Mouse (Mus musculus) cortical plate, adult 2 months (tissue): Measurements from ENCODE around the gene Dusp28. TPM values are rescaled to one million over a fixed set of nuclear protein-coding genes. Genes with fewer than 3 reads are reported as not detected.

ENCODE experiments used
- H3K27ac ChIP-seq: fragments of 200-500 bp; 2 replicates; pipeline ENCODE4 v1.5.1; 2012; ENCODE audit warnings: low read length, control low read depth, inconsistent platforms; ENCODE audit not compliant: insufficient read depth
- H3K4me1 ChIP-seq: fragments of 200-500 bp; 2 replicates; pipeline ENCODE4 v1.6.1; 2011; ENCODE audit warnings: low read length; ENCODE audit not compliant: control insufficient read depth, insufficient read depth
- H3K4me3 ChIP-seq: fragments of 200-500 bp; 2 replicates; pipeline ENCODE4 v1.5.1; 2011; ENCODE audit warnings: mild to moderate bottlenecking, low read length, control low read depth; ENCODE audit not compliant: insufficient read depth
- CTCF ChIP-seq: fragments of 200-500 bp; IDR thresholded peaks from 2 replicates; pipeline ENCODE4 v1.5.1; 2011; ENCODE audit warnings: mild to moderate bottlenecking, control low read depth, low read length; ENCODE audit not compliant: insufficient read depth; ENCODE audit errors: extremely low read depth
- POLR2A ChIP-seq: fragments of 200-500 bp; IDR thresholded peaks from 2 replicates; pipeline ENCODE4 v1.6.1; 2011; ENCODE audit warnings: mild to moderate bottlenecking, low read length, control low read depth; ENCODE audit not compliant: insufficient read depth; ENCODE audit errors: extremely low read depth
- polyA plus RNA-seq: library from polyadenylated mRNA; depleted of rRNA; stranded (reverse); fragments of >200 nt; gene quantifications from 2 replicates; pipeline ENCODE4 v1.2.3, GENCODE M21; 2012

The Dusp28 gene
- polyA plus RNA-seq, 1 experiment, result 55.3 TPM

DNA sequence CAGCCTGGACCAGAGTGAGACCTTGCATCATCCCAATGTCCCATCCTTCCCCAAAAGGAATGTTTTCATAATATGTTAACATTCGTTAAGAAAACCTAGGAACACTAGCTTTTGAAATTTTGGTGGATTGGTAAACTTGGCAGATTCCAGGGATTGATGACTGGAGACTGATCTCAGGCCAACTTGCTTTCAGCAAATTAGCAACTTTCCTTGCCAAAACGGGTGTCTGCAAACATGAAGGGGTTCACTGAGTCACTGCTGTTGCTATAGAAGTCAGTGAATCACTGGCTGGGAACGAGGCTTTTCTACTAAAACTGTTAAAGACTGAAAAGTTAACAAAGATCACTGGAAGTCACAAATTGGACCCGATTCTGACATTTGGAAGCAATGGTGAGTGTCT, 3.2 kb upstream of the Dusp28 start:
- Histone ChIP-seq H3K27ac (no peak overlapping the region), H3K4me1 (peaks cover 2% of the 10 kb centered on the region; the same call in 1 of the 2 replicates), H3K4me3 (no peak overlapping the region)
- no peak for TF ChIP-seq CTCF
- no peak for TF ChIP-seq POLR2A

- TF ChIP-seq CTCF, result no peak
- no peak for TF ChIP-seq POLR2A
- no peak overlapping the region for H3K27ac ChIP-seq
- peaks cover 4% of the 10 kb centered on the region; the same call in 1 of the 2 replicates for H3K4me1 ChIP-seq
- H3K4me3 ChIP-seq, result no peak overlapping the region
Measured at GRCm38 (mm10) chr1:92905703-92906310, 974 bp upstream of the Dusp28 start.

- peak overlapping the region; percentile 57 for H3K4me3 ChIP-seq
- peak overlapping the region; percentile 41; the same call in 1 of the 2 replicates for H3K27ac ChIP-seq
- peaks cover 9% of the 10 kb centered on the region; the same call in 1 of the 2 replicates for H3K4me1 ChIP-seq
- TF ChIP-seq CTCF (no peak), POLR2A (no peak)
Measured at GRCm38 (mm10) chr1:92907632-92908360, 1.0 kb downstream of the Dusp28 start.

DNA sequence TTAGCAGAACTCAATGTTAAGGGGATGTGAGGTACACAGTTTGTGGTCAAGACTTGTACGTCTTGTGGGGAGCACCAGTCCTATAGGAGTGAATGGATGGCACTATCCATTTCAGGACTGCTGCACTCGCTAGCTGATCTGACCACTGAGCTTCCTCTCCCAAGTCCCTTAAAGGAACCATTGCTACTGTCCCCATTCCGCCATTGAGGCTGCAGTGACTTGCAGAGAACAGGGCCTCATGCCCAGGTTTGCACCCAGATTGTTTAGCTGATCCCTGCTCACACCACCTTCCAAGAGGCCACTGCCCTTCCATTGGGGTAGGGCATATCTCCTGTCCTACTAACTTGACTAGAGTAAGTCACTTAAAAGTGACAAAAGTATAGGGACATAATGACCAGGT, 1.9 kb downstream of the Dusp28 start:
- TF ChIP-seq POLR2A (no peak), CTCF (no peak)
- Histone ChIP-seq H3K4me1 (peaks cover 7% of the 10 kb centered on the region; the same call in 1 of the 2 replicates), H3K4me3 (no peak overlapping the region), H3K27ac (no peak overlapping the region)

DNA sequence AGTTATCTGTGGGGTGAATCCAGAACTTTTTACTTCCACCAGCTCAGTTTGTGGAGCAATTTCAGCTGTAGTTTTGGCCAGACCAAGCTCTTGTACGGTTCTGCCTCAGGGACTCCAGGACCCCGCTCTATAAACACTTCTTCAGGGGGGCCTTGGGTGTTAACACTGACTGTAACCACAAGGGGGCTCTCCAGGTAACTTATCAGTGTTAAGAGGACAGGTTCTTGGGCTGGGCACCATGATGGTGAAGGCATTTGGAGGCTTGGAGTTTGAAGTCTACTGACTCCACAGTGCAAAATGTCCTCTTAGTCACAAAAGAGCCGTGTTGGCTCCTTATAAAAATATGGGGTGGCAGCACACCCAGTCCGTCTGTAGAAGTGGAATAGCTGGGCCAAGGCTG, 2.3 kb downstream of the Dusp28 start:
- Histone ChIP-seq H3K4me3 (no peak overlapping the region), H3K27ac (no peak overlapping the region), H3K4me1 (peaks cover 7% of the 10 kb centered on the region; the same call in 1 of the 2 replicates)
- no peak for TF ChIP-seq POLR2A
- TF ChIP-seq CTCF, result no peak

DNA sequence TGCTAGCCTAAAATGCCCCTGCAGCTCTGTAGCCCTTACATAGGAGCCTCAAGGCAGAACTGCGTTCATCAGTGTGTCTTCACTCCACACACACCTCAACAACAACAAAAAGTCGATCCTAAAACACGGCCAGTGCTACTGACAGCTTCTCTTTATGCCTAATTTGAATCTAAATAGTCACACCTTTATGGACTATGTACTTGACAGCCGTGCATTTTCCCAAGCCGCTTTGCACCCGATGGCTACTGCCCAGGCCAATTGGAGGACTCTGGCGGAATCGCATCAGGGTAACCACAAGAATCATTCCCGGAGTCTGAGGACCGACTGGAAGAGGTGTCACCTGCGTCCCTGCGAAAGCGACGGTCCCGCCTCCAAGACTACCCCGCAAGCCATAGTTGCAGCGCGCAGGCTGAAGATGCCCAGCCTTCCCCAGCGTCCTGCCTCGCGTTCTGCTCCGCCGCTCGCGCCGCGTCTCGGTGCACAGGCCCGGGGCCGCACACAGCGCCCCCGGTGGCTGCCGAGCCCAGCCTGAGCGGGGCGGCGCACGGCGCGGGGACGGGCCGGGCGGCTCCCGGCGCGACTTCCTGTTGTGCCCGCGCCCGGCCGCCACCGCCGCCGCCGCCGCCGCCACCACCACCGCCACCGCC, 3.6 kb downstream of the Dusp28 start, which contains the start of gene Rnpepl1:
Gene Rnpepl1, plus strand, starts transcription at position 545 of the 647 bp plus-strand sequence.
- TF ChIP-seq POLR2A, result peak; percentile 74
- 0 out of 2 replicates have a peak, but pooled peaks have one; percentile 12 for TF ChIP-seq CTCF
- peaks cover 7% of the 10 kb centered on the region; the same call in 1 of the 2 replicates for H3K4me1 ChIP-seq
- peak within 1 kb of the TSS; percentile 91 for H3K27ac ChIP-seq
- H3K4me3 ChIP-seq, result peak within 1 kb of the TSS; percentile 58

DNA sequence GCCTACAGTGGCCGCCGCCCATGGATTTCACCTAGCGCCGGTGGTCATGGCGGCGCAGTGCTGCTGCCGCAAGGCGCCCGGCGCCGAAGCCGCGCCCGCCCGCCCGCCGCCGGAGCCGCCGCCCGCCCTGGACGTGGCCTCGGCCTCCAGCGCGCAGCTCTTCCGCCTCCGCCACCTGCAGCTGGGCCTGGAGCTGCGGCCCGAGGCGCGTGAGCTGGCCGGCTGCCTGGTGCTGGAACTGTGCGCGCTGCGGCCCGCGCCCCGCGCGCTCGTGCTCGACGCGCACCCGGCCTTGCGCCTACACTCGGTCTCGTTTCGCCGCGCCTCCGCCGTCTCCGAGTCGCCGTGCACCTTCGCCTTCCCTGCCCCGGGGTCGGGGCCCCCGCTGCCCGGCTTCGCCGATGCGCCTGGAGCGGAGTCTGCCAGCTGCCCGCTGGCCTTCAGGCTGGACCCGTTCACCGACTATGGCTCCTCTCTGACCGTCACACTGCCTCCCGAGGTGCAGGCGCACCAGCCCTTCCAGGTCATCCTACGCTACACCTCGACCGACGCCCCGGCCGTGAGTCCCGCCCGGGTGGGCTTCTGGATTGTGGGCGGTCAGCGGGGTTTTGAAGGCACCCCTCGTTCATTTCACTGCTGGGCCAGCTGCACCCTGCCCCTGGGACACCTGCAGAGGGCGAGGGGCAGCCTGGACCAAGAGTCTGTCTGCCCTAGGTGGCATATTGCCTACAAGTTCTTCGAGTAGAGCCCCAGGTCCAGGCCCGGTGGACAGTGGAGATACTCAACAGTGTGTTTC, 4.3 kb downstream of the Dusp28 start:
- Histone ChIP-seq H3K27ac (peak overlapping the region; percentile 91), H3K4me3 (peak overlapping the region; percentile 58), H3K4me1 (peaks cover 7% of the 10 kb centered on the region; the same call in 1 of the 2 replicates)
- peak; percentile 49; the same call in 1 of the 2 replicates for TF ChIP-seq POLR2A
- no peak for TF ChIP-seq CTCF

DNA sequence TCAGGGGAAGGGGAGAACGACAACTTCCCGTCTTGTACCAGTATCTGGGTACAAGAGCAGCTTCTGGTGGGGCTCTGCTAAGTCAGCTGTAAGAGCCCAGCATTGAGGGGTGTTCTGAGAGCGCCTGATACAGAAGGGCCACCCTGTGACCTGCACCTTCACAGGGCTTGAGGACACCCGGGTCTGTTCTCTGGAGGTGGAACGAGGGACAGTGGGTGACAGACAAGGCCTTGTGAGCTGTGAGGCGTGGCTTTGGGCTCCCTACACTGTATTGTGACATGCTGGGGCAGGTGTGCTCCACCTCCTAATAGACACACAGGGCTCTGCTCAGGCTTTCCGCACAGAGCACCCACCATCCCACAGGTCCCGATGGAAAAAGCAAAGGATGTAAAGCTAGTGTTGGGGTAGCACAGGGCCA, 4.9 kb downstream of the Dusp28 start:
- Histone ChIP-seq H3K27ac (0 out of 2 replicates have a peak overlapping the region, but pooled peaks have one; percentile 91), H3K4me3 (peak overlapping the region; percentile 58), H3K4me1 (peaks cover 7% of the 10 kb centered on the region; the same call in 1 of the 2 replicates)
- TF ChIP-seq POLR2A (no peak), CTCF (no peak)
